Mouse (Mus musculus): ENCODE results near the gene Fgf22.

The Fgf22 gene

DNA sequence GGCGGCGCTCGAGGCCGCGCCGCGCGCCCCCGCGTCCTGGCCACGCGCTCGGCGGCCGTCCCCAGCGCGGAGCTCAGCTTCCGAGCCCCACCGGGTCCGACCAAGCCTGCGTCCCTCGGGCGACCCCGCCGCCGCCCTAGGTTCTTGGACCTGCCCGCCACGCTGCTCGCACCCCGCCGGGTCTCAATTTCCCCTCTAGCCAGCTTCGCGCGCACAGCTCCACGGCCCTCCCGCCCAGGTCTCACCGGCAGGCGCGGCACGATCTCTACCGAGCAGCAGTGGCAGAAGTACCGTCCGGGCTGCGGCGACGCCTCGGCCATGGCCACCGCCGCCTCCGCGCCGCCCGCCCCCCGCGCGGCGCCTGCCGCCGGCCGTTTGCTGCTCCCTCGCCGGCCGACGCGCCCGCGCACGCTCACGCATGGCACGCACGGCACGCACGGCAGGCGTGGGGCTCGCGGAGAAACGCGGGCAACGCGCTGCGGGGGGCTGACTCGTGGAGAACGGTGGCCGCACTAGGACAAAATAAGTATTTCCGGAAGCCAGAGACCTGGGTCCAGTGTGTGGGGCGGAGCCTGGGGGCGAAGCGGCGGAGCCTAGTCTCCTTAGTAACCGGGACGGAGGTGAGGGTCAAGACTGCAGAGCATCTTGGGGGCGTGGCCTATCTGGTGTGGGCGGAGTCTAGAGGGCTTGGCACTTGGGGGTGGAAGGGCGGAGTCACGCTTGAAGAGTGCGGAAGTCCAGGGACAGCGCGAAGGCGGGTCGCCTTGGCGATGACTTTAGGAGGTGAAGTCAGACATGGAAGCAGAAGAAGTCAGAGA, 11.8 kb downstream of the Fgf22 start, which contains the start of gene Rnf126:
Gene Rnf126, minus strand, starts transcription at position 445 of the 818 bp plus-strand sequence.
- peak; percentile 100 for DNase-seq (ENCODE audit: low spot score)

GRCm38 (mm10) chr10:79767372-79768244, 12.7 kb downstream of the Fgf22 start:
- peak; percentile 71 for DNase-seq (ENCODE audit: low spot score)

DNA sequence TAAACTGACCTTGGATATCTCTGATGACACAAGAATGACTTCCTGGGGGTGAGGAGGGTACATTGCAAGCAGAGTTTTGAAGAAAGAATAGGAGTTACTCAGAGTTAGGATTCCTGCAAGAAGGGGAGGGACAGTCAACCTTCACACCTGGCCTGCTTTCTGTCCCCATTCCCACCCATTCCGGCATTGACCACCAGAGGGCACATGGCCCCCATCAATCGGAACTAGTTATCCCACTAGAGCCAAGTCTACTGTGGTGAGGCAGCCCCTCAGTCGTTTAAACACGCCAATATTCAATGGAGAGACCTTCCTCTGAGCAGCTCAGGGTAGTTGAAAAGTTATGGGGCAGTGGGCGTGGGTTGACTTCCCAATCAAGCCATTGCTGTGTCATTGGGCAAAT, 13.5 kb downstream of the Fgf22 start:
- peak; percentile 63 for DNase-seq (ENCODE audit: low spot score)

DNA sequence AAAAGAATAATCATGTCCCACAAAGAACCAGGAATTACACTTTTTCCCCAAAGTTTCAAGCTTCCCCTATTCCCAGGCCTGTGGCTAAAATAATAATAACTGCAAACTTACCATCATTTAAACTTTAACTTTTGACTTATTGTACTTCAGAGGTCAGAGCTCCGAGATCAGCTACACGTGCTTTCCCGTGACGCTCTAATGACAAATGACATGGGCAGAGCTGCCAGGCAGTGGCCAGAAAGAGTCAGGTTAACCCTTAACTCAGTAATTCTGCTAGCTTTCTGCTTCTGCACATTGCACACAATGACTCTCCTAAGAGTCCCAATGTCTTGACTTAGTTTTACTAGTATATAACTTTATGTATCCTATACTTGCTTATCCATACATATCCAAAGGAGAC, 14.5 kb downstream of the Fgf22 start:
- DNase-seq (ENCODE audit: low spot score): no peak

- no peak for DNase-seq (ENCODE audit: low spot score)
These were observed 17.4 kb downstream of the Fgf22 start for GRCm38 (mm10) chr10:79772320-79772719.

DNA sequence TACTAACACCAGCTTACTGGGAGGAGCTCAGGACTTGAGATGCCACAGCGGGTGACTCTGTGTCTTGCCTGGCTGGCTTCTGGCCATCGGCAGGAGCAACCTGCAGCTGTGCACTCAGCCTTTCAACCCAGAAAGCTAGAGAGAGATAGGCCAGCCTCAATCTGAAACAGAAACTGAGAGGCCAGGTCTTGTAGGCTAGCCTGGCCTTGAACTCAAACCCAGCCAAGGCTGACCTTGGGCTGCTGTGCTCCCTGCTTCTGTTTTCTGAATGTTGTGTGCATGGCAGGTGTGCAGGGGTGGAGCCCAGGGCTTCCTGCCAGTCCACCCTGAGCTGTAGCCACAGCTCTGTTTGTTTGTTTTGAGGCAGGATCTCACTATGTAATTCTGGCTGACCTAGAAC, 18.3 kb downstream of the Fgf22 start:
- no peak for DNase-seq (ENCODE audit: low spot score)

DNA sequence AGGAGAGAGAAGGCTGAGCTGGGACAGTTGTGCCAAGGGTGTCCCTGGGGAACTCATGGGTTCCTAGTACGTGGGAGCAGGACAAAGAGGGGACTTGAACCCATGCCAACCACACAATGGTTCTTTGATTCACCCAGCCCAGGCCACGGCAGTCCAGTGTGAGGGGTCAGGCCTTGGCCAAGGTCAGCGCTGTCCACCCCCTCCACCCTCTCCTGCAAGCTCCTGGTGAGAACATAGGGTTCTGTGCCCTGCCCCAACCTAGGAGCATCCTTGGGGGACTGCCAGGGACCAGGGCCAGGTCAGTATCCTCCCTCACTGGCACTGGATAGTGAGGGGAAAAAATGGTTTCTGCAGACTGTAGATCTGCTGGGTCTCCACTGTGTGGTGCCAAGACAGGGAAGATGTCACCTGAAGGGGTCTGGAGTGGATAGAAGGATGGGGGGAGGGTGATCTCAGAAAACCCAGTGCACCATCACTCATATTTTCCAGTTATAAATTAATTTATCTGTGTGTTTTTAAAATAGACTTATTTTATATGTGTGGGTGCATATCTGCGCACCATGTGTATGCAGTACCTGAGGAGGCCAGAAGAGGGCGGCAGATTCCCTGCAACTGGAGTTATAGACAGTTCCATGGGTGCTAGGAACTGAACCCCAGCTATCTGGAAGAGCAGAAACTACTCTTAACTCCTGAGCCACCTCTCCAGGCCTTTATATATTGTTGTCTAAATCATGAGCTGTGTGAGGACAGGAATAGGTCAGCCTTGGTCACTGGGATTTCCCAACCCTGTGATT, 19.8 kb downstream of the Fgf22 start:
- DNase-seq (ENCODE audit: low spot score): no peak

GRCm38 (mm10) chr10:79777103-79777531, 22.2 kb downstream of the Fgf22 start, which contains the start of gene Fstl3:
Gene Fstl3, plus strand, starts transcription at chr10:79777272.
- DNase-seq (ENCODE audit: low spot score): no peak

DNA sequence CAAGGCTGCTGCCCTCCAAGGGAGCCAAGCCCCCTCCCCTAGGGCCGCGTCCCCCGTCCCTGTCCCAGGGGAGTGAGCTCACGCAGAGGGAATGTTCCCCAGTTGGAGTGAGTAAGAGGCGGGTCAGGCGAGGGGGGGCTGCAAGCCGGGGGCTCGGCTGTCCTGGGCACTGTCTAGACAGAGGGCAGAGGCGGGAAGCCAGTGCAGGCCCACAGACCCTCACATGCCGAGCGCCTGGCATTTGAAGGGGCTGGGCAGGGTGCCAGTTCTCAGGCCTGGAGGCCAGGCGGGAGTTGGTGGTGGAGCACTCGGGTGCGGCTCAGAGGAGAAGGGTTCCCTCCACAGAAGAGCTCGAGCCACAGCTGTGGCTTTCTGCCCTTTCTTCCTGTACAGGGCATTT, 23.1 kb downstream of the Fgf22 start:
- DNase-seq (ENCODE audit: low spot score): no peak

- DNase-seq (ENCODE audit: low spot score): no peak
These were observed 24.3 kb downstream of the Fgf22 start for GRCm38 (mm10) chr10:79779193-79779592.

GRCm38 (mm10) chr10:79779784-79780663, 25.1 kb downstream of the Fgf22 start:
- peak; percentile 93 for DNase-seq (ENCODE audit: low spot score)

DNA sequence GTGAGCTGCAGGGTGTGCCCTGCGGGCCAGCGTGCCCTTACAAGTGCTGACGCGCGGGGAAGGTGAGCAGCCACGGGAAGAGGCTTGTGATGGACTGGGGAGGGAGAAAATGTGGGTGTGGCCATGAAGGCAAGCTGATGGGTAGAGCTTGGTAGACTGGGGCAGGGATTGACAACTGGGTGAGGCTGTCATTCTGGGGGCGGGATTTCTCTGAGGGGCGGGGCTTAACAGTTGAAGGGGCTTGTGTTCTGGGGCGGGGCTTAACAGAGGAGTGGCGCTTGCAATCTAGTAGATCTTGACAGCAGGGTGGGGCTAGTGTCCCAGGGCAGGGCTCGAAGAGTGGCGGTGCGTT, 25.8 kb downstream of the Fgf22 start:
- peak; percentile 67 for DNase-seq (ENCODE audit: low spot score)

GRCm38 (mm10) chr10:79781139-79781538, 26.3 kb downstream of the Fgf22 start:
- no peak for DNase-seq (ENCODE audit: low spot score)

DNA sequence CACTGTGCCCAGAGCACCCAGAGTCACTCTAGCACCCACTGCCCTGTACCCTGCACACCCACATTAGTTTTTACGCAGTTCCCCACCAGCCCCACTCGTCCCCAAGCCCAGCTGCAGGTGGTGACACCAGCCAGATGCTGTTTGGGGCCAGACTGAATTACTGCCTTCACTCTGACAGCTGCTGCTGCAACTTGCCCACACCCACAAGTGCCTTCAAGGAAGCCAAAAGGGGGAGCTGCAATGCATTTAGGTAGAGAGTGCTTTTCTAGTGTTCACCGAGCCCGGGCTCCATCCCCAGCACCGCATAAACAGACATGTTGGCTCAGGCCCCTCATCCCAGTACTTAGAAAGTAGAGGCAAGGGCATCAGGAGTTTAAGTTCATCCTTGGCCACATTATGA, 27.1 kb downstream of the Fgf22 start:
- DNase-seq (ENCODE audit: low spot score): no peak

DNA sequence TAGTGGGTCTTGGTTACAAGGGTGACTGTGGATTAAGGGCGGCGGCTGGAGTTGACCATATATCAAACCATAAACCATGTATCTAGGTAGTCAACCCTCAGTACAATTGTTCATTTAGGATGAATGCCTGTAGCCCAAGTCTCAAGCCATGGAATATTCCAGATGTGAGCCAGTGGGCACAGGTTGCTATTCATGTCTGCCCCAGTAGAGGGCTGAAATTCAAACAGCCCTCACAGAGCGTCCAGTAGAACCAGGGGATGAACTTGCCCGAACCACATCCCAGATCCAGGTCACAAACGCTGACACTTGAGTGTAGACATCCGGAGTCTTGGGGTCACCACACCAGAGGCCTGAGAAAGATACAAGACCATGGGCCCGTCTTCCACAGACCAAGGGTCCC, 28.2 kb downstream of the Fgf22 start:
- DNase-seq (ENCODE audit: low spot score): no peak

- DNase-seq (ENCODE audit: low spot score): peak; percentile 53
These were observed 29.3 kb downstream of the Fgf22 start for GRCm38 (mm10) chr10:79783920-79784800.

DNA sequence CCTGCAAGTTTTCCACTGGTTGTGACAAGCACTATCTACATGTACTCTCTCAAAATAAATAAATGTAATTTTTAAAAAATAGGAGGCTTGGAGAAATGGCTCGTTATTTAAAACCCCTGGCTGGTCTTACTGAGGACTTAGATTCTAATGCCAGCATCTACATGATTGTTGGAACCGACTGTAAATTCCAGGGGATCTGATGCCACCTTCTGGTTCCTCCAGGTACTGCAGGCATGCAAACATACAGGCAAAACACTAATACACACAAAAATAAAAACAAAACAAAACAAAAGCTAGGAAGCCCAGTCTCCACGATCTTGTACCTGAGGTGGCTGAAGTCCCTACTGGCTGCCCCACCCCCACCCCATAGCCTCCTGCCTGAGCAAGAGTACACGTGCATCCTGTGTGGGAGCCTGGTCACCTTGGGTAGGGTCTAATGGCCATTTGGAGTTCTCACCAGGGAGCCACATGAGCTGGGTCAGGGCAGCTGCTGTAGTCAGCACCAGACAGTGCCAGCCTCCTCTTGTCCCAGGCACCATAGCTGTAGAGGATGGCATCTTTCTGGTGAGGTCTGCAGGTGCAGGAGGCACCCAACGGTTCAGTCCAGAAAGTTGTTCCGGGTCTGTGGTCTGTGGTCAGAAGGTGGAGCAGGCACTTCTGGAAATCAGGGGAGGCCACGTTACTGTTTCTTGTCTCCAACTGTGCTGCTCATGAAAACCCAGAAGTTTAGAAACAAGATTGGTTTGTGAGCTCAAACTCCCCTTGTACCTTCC, 33.7 kb downstream of the Fgf22 start:
- DNase-seq (ENCODE audit: low spot score): peak; percentile 74

DNA sequence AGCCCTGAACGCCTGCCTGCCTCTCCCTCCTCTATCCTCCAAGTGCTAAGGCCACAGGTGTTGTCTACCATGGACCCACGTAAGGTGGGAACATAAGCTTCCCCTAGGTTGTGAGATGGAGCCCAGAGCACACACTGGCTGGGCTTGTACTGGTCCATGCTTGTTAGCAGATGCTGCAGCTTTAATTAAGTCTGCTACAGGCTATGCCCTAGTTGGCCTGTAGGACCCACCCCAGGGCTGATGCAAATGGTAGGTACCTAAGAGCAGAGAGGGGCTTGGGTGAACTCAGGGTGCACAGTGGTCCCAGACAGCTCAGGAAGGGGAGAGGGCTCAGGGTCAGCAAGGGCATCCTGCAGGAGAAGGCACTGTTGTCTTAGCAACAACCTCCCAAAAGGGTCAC, 34.7 kb downstream of the Fgf22 start:
- no peak for DNase-seq (ENCODE audit: low spot score)

DNA sequence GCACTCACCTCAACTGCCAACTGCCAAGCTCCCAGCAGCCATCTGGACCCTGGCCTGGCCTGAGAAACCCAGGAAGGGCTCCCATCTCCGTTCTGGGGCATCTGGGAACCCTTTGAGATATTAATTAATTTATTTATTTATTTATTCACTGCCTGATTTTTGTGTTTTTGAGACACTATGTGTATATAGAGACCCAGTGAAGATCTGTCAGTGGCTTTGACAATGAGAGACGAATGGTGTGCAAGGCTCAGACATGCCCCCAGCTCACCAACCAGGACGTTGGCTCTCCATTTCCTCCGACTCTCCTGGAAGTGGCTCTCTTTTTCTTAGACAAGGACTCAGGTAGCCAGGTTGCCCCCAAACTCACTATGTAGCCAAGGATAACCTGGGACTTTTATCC, 36.0 kb downstream of the Fgf22 start, which contains the start of gene Prss57:
Gene Prss57, minus strand, starts transcription at position 101 of the 400 bp plus-strand sequence.
- no peak for DNase-seq (ENCODE audit: low spot score)
